Mouse (Mus musculus) embryonic fibroblast, embryonic 13.5 days (primary cell): Measurements from ENCODE around the gene Tnrc6b. TPM values are rescaled to one million over a fixed set of nuclear protein-coding genes. Genes with fewer than 3 reads are reported as not detected.

Experiments used
- H3K27ac ChIP-seq: 2 replicates; pipeline ENCODE4 v1.5.1; 2012; ENCODE audit warnings: low read length, control low read depth, inconsistent platforms; ENCODE audit not compliant: insufficient read depth
- H3K4me1 ChIP-seq: 2 replicates; pipeline ENCODE4 v1.6.1; 2011; ENCODE audit warnings: low read length; ENCODE audit not compliant: control insufficient read depth, insufficient read depth
- H3K4me3 ChIP-seq: 2 replicates; pipeline ENCODE4 v1.5.1; 2011; ENCODE audit warnings: mild to moderate bottlenecking, control low read depth, low read length; ENCODE audit not compliant: insufficient read depth
- CTCF ChIP-seq: IDR thresholded peaks from 2 replicates; pipeline ENCODE4 v1.5.1; 2011; ENCODE audit warnings: mild to moderate bottlenecking, control low read depth, low read length, moderate library complexity, borderline replicate concordance; ENCODE audit not compliant: insufficient read depth
- POLR2A ChIP-seq: IDR thresholded peaks from 2 replicates; pipeline ENCODE4 v1.6.1; 2011; ENCODE audit warnings: low read depth, mild to moderate bottlenecking, control low read depth, low read length, moderate library complexity
- polyA plus RNA-seq: library from polyadenylated mRNA; stranded (reverse); fragments of >200 nt; gene quantifications from 2 replicates; pipeline ENCODE4 v1.2.4, GENCODE M21; 2011; ENCODE audit warnings: low read depth; ENCODE audit not compliant: missing spikeins, insufficient read length

Gene Tnrc6b
- polyA plus RNA-seq, 1 experiment: 37.0 TPM

GRCm38 (mm10) chr15:80771926-80772441 is 60.9 kb downstream of the Tnrc6b start:
- H3K27ac ChIP-seq: no peak overlapping the region
- no peaks in the 10 kb centered on the region for H3K4me1 ChIP-seq

GRCm38 (mm10) chr15:80774666-80775065 is 63.6 kb downstream of the Tnrc6b start:
- peaks cover 3% of the 10 kb centered on the region; the same call in 1 of the 2 replicates for H3K4me1 ChIP-seq
- TF ChIP-seq CTCF: no peak
- no peak for TF ChIP-seq POLR2A
- no peak overlapping the region for H3K27ac ChIP-seq
- no peak overlapping the region for H3K4me3 ChIP-seq

More at GRCm38 (mm10) chr15:80771926-80772441, 60.9 kb downstream of the Tnrc6b start:
- no peak overlapping the region for H3K4me3 ChIP-seq
- TF ChIP-seq CTCF (no peak), POLR2A (no peak)

- TF ChIP-seq CTCF (no peak), POLR2A (no peak)
- peaks cover 3% of the 10 kb centered on the region; the same call in 1 of the 2 replicates for H3K4me1 ChIP-seq
- H3K4me3 ChIP-seq: no peak overlapping the region
- H3K27ac ChIP-seq: no peak overlapping the region
Measured at GRCm38 (mm10) chr15:80779006-80779405, 67.9 kb downstream of the Tnrc6b start.

GRCm38 (mm10) chr15:80780154-80780751 is 69.1 kb downstream of the Tnrc6b start:
- Histone ChIP-seq H3K4me3 (no peak overlapping the region), H3K27ac (no peak overlapping the region), H3K4me1 (peaks cover 9% of the 10 kb centered on the region)
- TF ChIP-seq POLR2A (no peak), CTCF (no peak)

GRCm38 (mm10) chr15:80781218-80781806 is 70.2 kb downstream of the Tnrc6b start:
- Histone ChIP-seq H3K27ac (no peak overlapping the region), H3K4me3 (no peak overlapping the region), H3K4me1 (peaks cover 9% of the 10 kb centered on the region)
- TF ChIP-seq CTCF: no peak
- TF ChIP-seq POLR2A: no peak

- no peak for TF ChIP-seq POLR2A
- TF ChIP-seq CTCF: no peak; the same call in 1 of the 2 replicates
- H3K27ac ChIP-seq: no peak overlapping the region
- H3K4me1 ChIP-seq: peaks cover 6% of the 10 kb centered on the region; the same call in 1 of the 2 replicates
Measured at GRCm38 (mm10) chr15:80784553-80784971, 73.4 kb downstream of the Tnrc6b start.

GRCm38 (mm10) chr15:80785699-80786098 is 74.6 kb downstream of the Tnrc6b start:
- H3K27ac ChIP-seq: no peak overlapping the region
- no peak overlapping the region for H3K4me3 ChIP-seq
- H3K4me1 ChIP-seq: peaks cover 6% of the 10 kb centered on the region; the same call in 1 of the 2 replicates
- no peak for TF ChIP-seq POLR2A
- no peak for TF ChIP-seq CTCF

More at GRCm38 (mm10) chr15:80784553-80784971, 73.4 kb downstream of the Tnrc6b start:
- H3K4me3 ChIP-seq: no peak overlapping the region

- TF ChIP-seq CTCF (no peak), POLR2A (no peak)
- Histone ChIP-seq H3K4me1 (peaks cover 6% of the 10 kb centered on the region; the same call in 1 of the 2 replicates), H3K27ac (no peak overlapping the region), H3K4me3 (no peak overlapping the region)
Measured at GRCm38 (mm10) chr15:80787746-80788145, 76.6 kb downstream of the Tnrc6b start.

GRCm38 (mm10) chr15:80792556-80792955 is 81.4 kb downstream of the Tnrc6b start:
- Histone ChIP-seq H3K27ac (no peak overlapping the region), H3K4me3 (no peak overlapping the region), H3K4me1 (no peaks in the 10 kb centered on the region)
- TF ChIP-seq POLR2A (no peak), CTCF (no peak)

- TF ChIP-seq CTCF (no peak), POLR2A (no peak)
- Histone ChIP-seq H3K4me1 (no peaks in the 10 kb centered on the region), H3K4me3 (no peak overlapping the region), H3K27ac (no peak overlapping the region)
Measured at GRCm38 (mm10) chr15:80795076-80795475, 84.0 kb downstream of the Tnrc6b start.

GRCm38 (mm10) chr15:80797757-80798156 is 86.6 kb downstream of the Tnrc6b start:
- TF ChIP-seq POLR2A (peak; percentile 47; the same call in 1 of the 2 replicates), CTCF (no peak)
- Histone ChIP-seq H3K4me3 (peak overlapping the region; percentile 30), H3K4me1 (peaks cover 3% of the 10 kb centered on the region; the same call in 1 of the 2 replicates), H3K27ac (peak overlapping the region; percentile 48)
